Mouse (Mus musculus) heart, adult 2 months (tissue): Measurements from ENCODE around the gene Acvr1b. TPM values are rescaled to one million over a fixed set of nuclear protein-coding genes. Genes with fewer than 3 reads are reported as not detected.
A peak's percentile ranks its signal among the peaks of the same experiment; 100 is the strongest.

Experiments used
- DNase-seq, 2 experiments: peaks; one replicate each; pipeline ENCODE4 v3.0.0; 2021
- H3K27ac ChIP-seq: fragments of 200-600 bp; 2 replicates; pipeline ENCODE4 v1.8.1; 2022
- H3K27me3 ChIP-seq: fragments of 200-500 bp; 2 replicates; pipeline ENCODE4 v1.6.1; 2012; ENCODE audit warnings: mild to moderate bottlenecking, low read length, inconsistent platforms, mixed read lengths; ENCODE audit not compliant: control insufficient read depth, insufficient read depth
- H3K36me3 ChIP-seq: fragments of 200-500 bp; 2 replicates; pipeline ENCODE4 v1.6.1; 2012; ENCODE audit warnings: low read length, inconsistent platforms; ENCODE audit not compliant: control insufficient read depth, insufficient read depth
- H3K4me1 ChIP-seq: fragments of 200-500 bp; 2 replicates; pipeline ENCODE4 v1.6.1; 2011; ENCODE audit warnings: low read length; ENCODE audit not compliant: control insufficient read depth, insufficient read depth
- H3K4me3 ChIP-seq: fragments of 200-600 bp; 2 replicates; pipeline ENCODE4 v1.8.1; 2022
- H3K79me2 ChIP-seq: fragments of 200-500 bp; replicated peaks from 2 replicates; pipeline ENCODE4 v1.6.1; 2012; ENCODE audit warnings: mild to moderate bottlenecking, inconsistent platforms, low read length, moderate library complexity, mixed read lengths; ENCODE audit not compliant: control insufficient read depth, insufficient read depth
- H3K9ac ChIP-seq: fragments of 200-500 bp; 2 replicates; pipeline ENCODE4 v1.6.1; 2012; ENCODE audit warnings: low read depth, mild to moderate bottlenecking, control low read depth, inconsistent platforms, low read length, mixed read lengths
- CTCF ChIP-seq: fragments of 200-600 bp; IDR thresholded peaks from 2 replicates; pipeline ENCODE4 v1.8.1; 2022; ENCODE audit warnings: antibody characterized with exemption, mild to moderate bottlenecking, moderate library complexity
- EP300 ChIP-seq: fragments of 200-500 bp; IDR thresholded peaks from 2 replicates; pipeline ENCODE4 v1.6.1; 2011; ENCODE audit warnings: low read depth, low read length, control low read depth; ENCODE audit not compliant: insufficient read depth
- POLR2A ChIP-seq: fragments of 200-500 bp; IDR thresholded peaks from 2 replicates; pipeline ENCODE4 v1.6.1; 2011; ENCODE audit warnings: mild to moderate bottlenecking, low read depth, low read length, control low read depth; ENCODE audit not compliant: insufficient read depth
- WGBS: fragments of 180-500 bp; shearing (Covaris S2); methylation state at CpG from one replicate; pipeline ENCODE4 v1.1.7; 2018; 5-methylcytosine and 5-hydroxymethylcytosine counted together
- intact Hi-C: fragments of 180-260 bp; cut with DNase I; formaldehyde crosslinking; loops from one replicate; pipeline ENCODE4 v1.15.1; 2025
- polyA plus RNA-seq: library from polyadenylated mRNA; depleted of rRNA; stranded (reverse); fragments of >200 nt; gene quantifications from 2 replicates; pipeline ENCODE4 v1.2.3, GENCODE M21; 2012
- total RNA-seq, 2 experiments: library from RNA; stranded (reverse); gene quantifications; 2 replicates each; pipeline ENCODE4 v1.2.3; 2021

Acvr1b gene
- total and polyA plus RNA-seq, 3 experiments = 9.9 to 15.3 (median 12.3) TPM

GRCm38 (mm10) chr15:101147910-101148273, 26.0 kb upstream of the Acvr1b start:
- Histone ChIP-seq H3K79me2 (no peaks in the 10 kb centered on the region), H3K36me3 (no peaks in the 10 kb centered on the region; the same call in 1 of the 2 replicates), H3K9ac (no peak overlapping the region), H3K27ac (peak overlapping the region; percentile 61), H3K4me3 (no peak overlapping the region), H3K4me1 (peaks cover 22% of the 10 kb centered on the region), H3K27me3 (no peaks in the 10 kb centered on the region)
- DNase-seq = peak; percentile 45 to 60
- intact Hi-C loops = loop anchor here (1.0 to 2.0 kb wide), 2 partner anchors 51 to 99 kb away; no protein-coding TSS in a partner anchor
- TF ChIP-seq CTCF (no peak), POLR2A (no peak), EP300 (no peak)
- 5% methylated on average over 6 of the region's 6 CpGs for WGBS

GRCm38 (mm10) chr15:101148604-101149003, 25.3 kb upstream of the Acvr1b start:
- H3K27ac ChIP-seq = peak overlapping the region; percentile 61; the same call in 1 of the 2 replicates
- TF ChIP-seq CTCF = no peak
- TF ChIP-seq POLR2A = no peak
- no peak for TF ChIP-seq EP300

GRCm38 (mm10) chr15:101151409-101152261, 22.2 kb upstream of the Acvr1b start:
- Histone ChIP-seq H3K9ac (no peak overlapping the region), H3K27me3 (no peaks in the 10 kb centered on the region), H3K36me3 (no peaks in the 10 kb centered on the region), H3K27ac (no peak overlapping the region), H3K4me1 (peaks cover 10% of the 10 kb centered on the region), H3K4me3 (no peak overlapping the region), H3K79me2 (no peaks in the 10 kb centered on the region)
- TF ChIP-seq EP300 (no peak), POLR2A (no peak), CTCF (no peak)
- DNase-seq = no peak
- 71% methylated on average over 9 of the region's 9 CpGs for WGBS
- intact Hi-C loops = no loop called here

More at GRCm38 (mm10) chr15:101148604-101149003, 25.3 kb upstream of the Acvr1b start:
- intact Hi-C loops = loop anchor here (2.0 kb wide), 1 partner anchor 50 kb away; no protein-coding TSS in a partner anchor
- no peaks in the 10 kb centered on the region for H3K79me2 ChIP-seq
- H3K4me3 ChIP-seq = no peak overlapping the region
- no peak overlapping the region for H3K9ac ChIP-seq
- H3K27me3 ChIP-seq = no peaks in the 10 kb centered on the region
- no peaks in the 10 kb centered on the region; the same call in 1 of the 2 replicates for H3K36me3 ChIP-seq
- no peak for DNase-seq
- H3K4me1 ChIP-seq = peaks cover 22% of the 10 kb centered on the region
- 70% methylated on average over 6 of the region's 6 CpGs for WGBS

GRCm38 (mm10) chr15:101154700-101155616, 18.9 kb upstream of the Acvr1b start:
- Histone ChIP-seq H3K36me3 (no peaks in the 10 kb centered on the region), H3K9ac (no peak overlapping the region), H3K4me3 (no peak overlapping the region), H3K27ac (no peak overlapping the region), H3K27me3 (no peaks in the 10 kb centered on the region), H3K79me2 (no peaks in the 10 kb centered on the region), H3K4me1 (no peaks in the 10 kb centered on the region)
- intact Hi-C loops = no loop called here
- WGBS = 74% methylated on average over 7 of the region's 7 CpGs
- no peak for DNase-seq
- no peak for TF ChIP-seq CTCF
- no peak for TF ChIP-seq EP300
- TF ChIP-seq POLR2A = no peak

- WGBS = 18% methylated on average over 1 of the region's 1 CpGs
- Histone ChIP-seq H3K9ac (no peak overlapping the region), H3K4me1 (peaks cover 3% of the 10 kb centered on the region), H3K79me2 (no peaks in the 10 kb centered on the region), H3K27me3 (no peaks in the 10 kb centered on the region), H3K36me3 (no peaks in the 10 kb centered on the region), H3K4me3 (no peak overlapping the region), H3K27ac (no peak overlapping the region)
- intact Hi-C loops = no loop called here
- no peak for TF ChIP-seq POLR2A
- TF ChIP-seq CTCF = no peak
- no peak for TF ChIP-seq EP300
- no peak for DNase-seq
These were observed 13.7 kb upstream of the Acvr1b start for GRCm38 (mm10) chr15:101160128-101160527.

GRCm38 (mm10) chr15:101160591-101160990, 13.3 kb upstream of the Acvr1b start:
- H3K4me3 ChIP-seq = no peak overlapping the region
- TF ChIP-seq POLR2A (no peak), EP300 (no peak), CTCF (no peak)
- 56% methylated on average over 7 of the region's 7 CpGs for WGBS
- peaks cover 4% of the 10 kb centered on the region for H3K4me1 ChIP-seq
- H3K27me3 ChIP-seq = no peaks in the 10 kb centered on the region
- no peak overlapping the region for H3K9ac ChIP-seq
- no peak overlapping the region for H3K27ac ChIP-seq
- H3K79me2 ChIP-seq = no peaks in the 10 kb centered on the region
- no peak for DNase-seq
- intact Hi-C loops = no loop called here
- H3K36me3 ChIP-seq = no peaks in the 10 kb centered on the region
